Mouse (Mus musculus): ENCODE measurements around the gene Oprm1. TPM values are rescaled to one million over a fixed set of nuclear protein-coding genes. Genes with fewer than 3 reads are reported as not detected.

Oprm1 gene
- not detected for polyA plus RNA-seq (2015; fragmentation: Illumina TruSeq; extraction: RNeasy Lipid Tissue Mini Kit (QIAGEN cat#74804); ENCODE audit: insufficient read depth, low replicate concordance)

GRCm38 (mm10) chr10:6758206-6758605 lies at the start of gene Oprm1:
TSS of gene Oprm1 (plus strand) at chr10:6758506.

GRCm38 (mm10) chr10:6761287-6761811 lies 3.0 kb downstream of the Oprm1 start, which contains the start of gene Gm10945:
TSS of gene Gm10945 (minus strand) at chr10:6761761.

GRCm38 (mm10) chr10:7052315-7053017 lies 294.2 kb downstream of the Oprm1 start, which contains the start of gene Ipcef1:
TSS of gene Ipcef1 (minus strand) at chr10:7052478.

Other genes with a start within 250 kb of the Oprm1 start
- not detected for gene Gm10945, start 3.3 kb downstream of the Oprm1 start, polyA plus RNA-seq (2015; fragmentation: Illumina TruSeq; extraction: RNeasy Lipid Tissue Mini Kit (QIAGEN cat#74804); ENCODE audit: insufficient read depth, low replicate concordance)